Mouse (Mus musculus) MEL (cell line): ENCODE data around the gene Filip1l.

Experiments used
- CHD2 ChIP-seq: IDR thresholded peaks from 2 replicates; pipeline ENCODE4 v1.6.1; 2011; ENCODE audit warnings: low read length, improper control_type of control experiment
- CTCF ChIP-seq, 3 experiments: IDR thresholded peaks in 2 of 3; conservative IDR thresholded peaks in 1 of 3; 2 replicates each; pipeline ENCODE4 v1.5.1; 2011 to 2012; ENCODE audit warnings: low read length in 3 of 3, low read depth in 2 of 3, mild to moderate bottlenecking in 2 of 3, improper control_type of control experiment in 1 of 3, inconsistent platforms in 1 of 3, mixed read lengths in 1 of 3, moderate library complexity in 1 of 3; ENCODE audit not compliant: control insufficient read depth in 1 of 3, insufficient read depth in 1 of 3, poor library complexity in 1 of 3, severe bottlenecking in 1 of 3
- ELF1 ChIP-seq: IDR thresholded peaks from 2 replicates; pipeline ENCODE4 v1.6.1; 2014; ENCODE audit warnings: low read depth, mild to moderate bottlenecking, inconsistent platforms, low read length, improper control_type of control experiment, moderate library complexity
- EP300 ChIP-seq, 2 experiments: IDR thresholded peaks; 2 replicates each; pipeline ENCODE4 v1.6.1; 2011; ENCODE audit warnings: improper control_type of control experiment in 2 of 2, low read length in 2 of 2, low read depth in 1 of 2, mild to moderate bottlenecking in 1 of 2
- GATA1 ChIP-seq: IDR thresholded peaks from 2 replicates; pipeline ENCODE4 v1.6.1; 2011; ENCODE audit warnings: low read depth, low read length, improper control_type of control experiment
- HCFC1 ChIP-seq: IDR thresholded peaks from 2 replicates; pipeline ENCODE4 v1.6.1; 2012; ENCODE audit warnings: low read depth, mild to moderate bottlenecking, inconsistent platforms, low read length, improper control_type of control experiment, moderate library complexity
- JUND ChIP-seq: IDR thresholded peaks from 2 replicates; pipeline ENCODE4 v1.6.1; 2011; ENCODE audit warnings: low read depth, mild to moderate bottlenecking, improper control_type of control experiment, low read length
- NRF1 ChIP-seq: IDR thresholded peaks from 2 replicates; pipeline ENCODE4 v1.6.1; 2014; ENCODE audit warnings: low read depth, mild to moderate bottlenecking, inconsistent platforms, low read length, improper control_type of control experiment, moderate library complexity; ENCODE audit not compliant: poor library complexity, insufficient read depth, severe bottlenecking
- POLR2A ChIP-seq, 2 experiments: IDR thresholded peaks; 2 replicates each; pipeline ENCODE4 v1.6.1; 2011 to 2012; ENCODE audit warnings: low read length in 2 of 2, mild to moderate bottlenecking in 2 of 2, control low read depth in 1 of 2, improper control_type of control experiment in 1 of 2, low read depth in 1 of 2, moderate library complexity in 1 of 2; ENCODE audit not compliant: control insufficient read depth in 1 of 2, insufficient read depth in 1 of 2, poor library complexity in 1 of 2
- SIN3A ChIP-seq: IDR thresholded peaks from 2 replicates; pipeline ENCODE4 v1.6.1; 2012; ENCODE audit warnings: low read length, improper control_type of control experiment, inconsistent platforms
- TCF12 ChIP-seq: IDR thresholded peaks from 2 replicates; pipeline ENCODE4 v1.6.1; 2014; ENCODE audit warnings: low read depth, mild to moderate bottlenecking, inconsistent platforms, low read length, improper control_type of control experiment, moderate library complexity
- USF1 ChIP-seq: IDR thresholded peaks from 2 replicates; pipeline ENCODE4 v1.6.1; 2014; ENCODE audit warnings: low read depth, mild to moderate bottlenecking, inconsistent platforms, low read length, improper control_type of control experiment, moderate library complexity
- ZKSCAN1 ChIP-seq: IDR thresholded peaks from 2 replicates; pipeline ENCODE4 v1.6.1; 2012; ENCODE audit warnings: low read depth, mild to moderate bottlenecking, inconsistent platforms, low read length, improper control_type of control experiment, moderate library complexity
- ZMIZ1 ChIP-seq: IDR thresholded peaks from 2 replicates; pipeline ENCODE4 v1.6.1; 2012; ENCODE audit warnings: low read depth, mild to moderate bottlenecking, inconsistent platforms, low read length, improper control_type of control experiment, moderate library complexity

GRCm38 (mm10) chr16:57514371-57514770, 161.5 kb downstream of the Filip1l start:
- TF ChIP-seq GATA1, result no peak
- TF ChIP-seq CTCF (IDR thresholded peaks at IDR 0.05 in 2 of 3, conservative IDR thresholded peaks at IDR 0.05 in 1 of 3; ENCODE audit: control insufficient read depth in 1 of 3, insufficient read depth in 1 of 3, low read depth in 2 of 3, low read length in 3 of 3, poor library complexity in 1 of 3, severe bottlenecking in 1 of 3), result no peak
- TF ChIP-seq EP300 (IDR thresholded peaks at IDR 0.05; ENCODE audit: low read depth in 1 of 2, low read length in 2 of 2), result no peak
- no peak for TF ChIP-seq USF1
- TF ChIP-seq ZMIZ1, result no peak
- no peak for TF ChIP-seq HCFC1
- TF ChIP-seq SIN3A, result no peak
- no peak for TF ChIP-seq POLR2A (IDR thresholded peaks at IDR 0.05; ENCODE audit: control insufficient read depth in 1 of 2, insufficient read depth in 1 of 2, low read depth in 1 of 2, low read length in 2 of 2, poor library complexity in 1 of 2)
- no peak for TF ChIP-seq JUND
- no peak for TF ChIP-seq ZKSCAN1
- TF ChIP-seq TCF12, result no peak
- no peak for TF ChIP-seq CHD2
- TF ChIP-seq NRF1, result no peak
- TF ChIP-seq ELF1, result no peak
